Mouse (Mus musculus) retina, postnatal 7 days (tissue): ENCODE measurements around the gene Sipa1l1.

ENCODE experiments used
- DNase-seq: peaks from one replicate; pipeline ENCODE4 v3.0.0-alpha.2; 2012; ENCODE audit warnings: low read depth, low spot score

Sipa1l1 gene

GRCm38 (mm10) chr12:82294906-82295887, 126.1 kb downstream of the Sipa1l1 start:
- DNase-seq: no peak

- DNase-seq: no peak
Observed at GRCm38 (mm10) chr12:82296276-82296675, 127.2 kb downstream of the Sipa1l1 start.

GRCm38 (mm10) chr12:82297196-82297595, 128.1 kb downstream of the Sipa1l1 start:
- DNase-seq: no peak

GRCm38 (mm10) chr12:82298662-82299460, 129.7 kb downstream of the Sipa1l1 start:
- DNase-seq: no peak

GRCm38 (mm10) chr12:82304140-82304539, 135.0 kb downstream of the Sipa1l1 start:
- DNase-seq: no peak

GRCm38 (mm10) chr12:82306035-82306434, 136.9 kb downstream of the Sipa1l1 start:
- no peak for DNase-seq

GRCm38 (mm10) chr12:82311593-82311992, 142.5 kb downstream of the Sipa1l1 start:
- no peak for DNase-seq

- DNase-seq: no peak
Observed at GRCm38 (mm10) chr12:82312091-82312820, 143.1 kb downstream of the Sipa1l1 start.

- DNase-seq: no peak
Observed at GRCm38 (mm10) chr12:82313091-82313490, 144.0 kb downstream of the Sipa1l1 start.

GRCm38 (mm10) chr12:82319436-82320131, 150.5 kb downstream of the Sipa1l1 start:
- DNase-seq: no peak

- no peak for DNase-seq
Observed at GRCm38 (mm10) chr12:82320204-82320603, 151.1 kb downstream of the Sipa1l1 start.

GRCm38 (mm10) chr12:82321397-82321796, 152.3 kb downstream of the Sipa1l1 start:
- no peak for DNase-seq

- DNase-seq: no peak
Observed at GRCm38 (mm10) chr12:82321855-82322254, 152.7 kb downstream of the Sipa1l1 start.

GRCm38 (mm10) chr12:82322759-82323451, 153.8 kb downstream of the Sipa1l1 start:
- no peak for DNase-seq

- no peak for DNase-seq
Observed at GRCm38 (mm10) chr12:82324621-82325020, 155.5 kb downstream of the Sipa1l1 start.

- no peak for DNase-seq
Observed at GRCm38 (mm10) chr12:82325502-82325901, 156.4 kb downstream of the Sipa1l1 start.

GRCm38 (mm10) chr12:82326438-82326837, 157.3 kb downstream of the Sipa1l1 start:
- no peak for DNase-seq

GRCm38 (mm10) chr12:82328112-82328511, 159.0 kb downstream of the Sipa1l1 start:
- no peak for DNase-seq

- DNase-seq: no peak
Observed at GRCm38 (mm10) chr12:82332836-82333614, 163.9 kb downstream of the Sipa1l1 start.

- DNase-seq: no peak
Observed at GRCm38 (mm10) chr12:82333999-82334398, 164.9 kb downstream of the Sipa1l1 start.
